29 mouse cellular contexts compared by ENCODE assay signal in genomic region chr12:84022266-84022665, GRCm38 (mm10). TPM values are rescaled to one million over a fixed set of nuclear protein-coding genes. Genes with fewer than 3 reads are reported as not detected.
"Had no signal": no experiment of that assay in that cellular context is flagged by ENCODE, and none has a peak within 500 bp of the region (broad histone marks: within the 10 kb centered on the region; RNA-seq: fewer than 3 reads in every experiment).

No protein-coding gene starts in this region.

RNA-seq across cellular contexts. Expression of gene Acot4, which starts 15.9 kb away (rescaled TPM):
- total RNA-seq: common myeloid progenitor, adult 5-6 weeks had no signal

RNA-seq across cellular contexts. Expression of gene Gm49366, which starts 16.5 kb away (rescaled TPM):
- total RNA-seq: common myeloid progenitor, adult 5-6 weeks; forebrain, postnatal 0 days; gastrocnemius, adult 18-20 months; gastrocnemius, adult 2 months; gastrocnemius, adult 8-10 months; gastrocnemius, postnatal 10 days; gastrocnemius, postnatal 14 days; gastrocnemius, postnatal 25 days; gastrocnemius, postnatal 36 days; gastrocnemius, postnatal 4 days; granulocyte monocyte progenitor cell, adult 5-6 weeks; heart, adult 2 months had no signal
- polyA plus RNA-seq: cortical plate, adult 2 months; embryonic facial prominence, embryonic 10.5 days; embryonic facial prominence, embryonic 11.5 days; embryonic facial prominence, embryonic 12.5 days; embryonic facial prominence, embryonic 13.5 days; embryonic facial prominence, embryonic 14.5 days; embryonic facial prominence, embryonic 15.5 days; erythroblast, embryonic 14.5 days; forebrain, embryonic 10.5 days; forebrain, embryonic 11.5 days; forebrain, embryonic 12.5 days; forebrain, embryonic 13.5 days; forebrain, embryonic 14.5 days; forebrain, embryonic 15.5 days; forebrain, embryonic 16.5 days; forebrain, postnatal 0 days; frontal cortex, adult 2 months; gonadal fat pad, adult 2 months; heart, adult 2 months had no signal

RNA-seq across cellular contexts. Expression of gene Acot3, which starts 29.7 kb away (rescaled TPM):
- total RNA-seq: common myeloid progenitor, adult 5-6 weeks; gastrocnemius, adult 18-20 months; gastrocnemius, adult 2 months; gastrocnemius, adult 8-10 months; gastrocnemius, postnatal 10 days; gastrocnemius, postnatal 14 days; gastrocnemius, postnatal 25 days; gastrocnemius, postnatal 36 days; gastrocnemius, postnatal 4 days; granulocyte monocyte progenitor cell, adult 5-6 weeks had no signal
- polyA plus RNA-seq: embryonic facial prominence, embryonic 13.5 days; embryonic facial prominence, embryonic 15.5 days; gonadal fat pad, adult 2 months had no signal
